Mouse (Mus musculus) heart, embryonic 10.5 days (tissue): ENCODE measurements around the gene Cd207. TPM values are rescaled to one million over a fixed set of nuclear protein-coding genes. Genes with fewer than 3 reads are reported as not detected.

ENCODE experiments used
- DNase-seq: peaks from one replicate; pipeline ENCODE4 v3.0.0-alpha.2; 2017; ENCODE audit warnings: low spot score
- H3K27ac ChIP-seq: fragments of 300-500 bp; sonication (generic); 2 replicates; pipeline ENCODE4 v1.5.1; 2016; ENCODE audit warnings: mild to moderate bottlenecking
- H3K27me3 ChIP-seq: fragments of 300-500 bp; sonication (generic); 2 replicates; pipeline ENCODE4 v1.6.1; 2016; ENCODE audit warnings: mild to moderate bottlenecking; ENCODE audit not compliant: poor library complexity, insufficient read depth, severe bottlenecking
- H3K36me3 ChIP-seq: fragments of 300-500 bp; sonication (generic); 2 replicates; pipeline ENCODE4 v1.6.1; 2016; ENCODE audit warnings: mild to moderate bottlenecking, moderate library complexity
- H3K4me1 ChIP-seq: fragments of 300-500 bp; sonication (generic); 2 replicates; pipeline ENCODE4 v1.6.1; 2016; ENCODE audit warnings: mild to moderate bottlenecking
- H3K4me3 ChIP-seq: fragments of 300-500 bp; sonication (generic); 2 replicates; pipeline ENCODE4 v1.5.1; 2016; ENCODE audit warnings: mild to moderate bottlenecking, moderate library complexity
- H3K9me3 ChIP-seq: fragments of 300-500 bp; sonication (generic); 2 replicates; pipeline ENCODE4 v1.6.1; 2016; ENCODE audit warnings: mild to moderate bottlenecking, moderate library complexity
- WGBS: fragments of 180-500 bp; shearing (Covaris S2); methylation state at CpG from one replicate; pipeline ENCODE4 v1.1.7; 2016; 5-methylcytosine and 5-hydroxymethylcytosine counted together
- polyA plus RNA-seq: library from polyadenylated mRNA; unstranded; fragments of >200 nt; fragmentation: Nextera tagmentation; extraction: Ambion mirVana; gene quantifications from 2 replicates; pipeline ENCODE4 v1.2.1, GENCODE M21; 2016

Cd207 gene
- polyA plus RNA-seq, 1 experiment from 2014 or later = not detected

DNA sequence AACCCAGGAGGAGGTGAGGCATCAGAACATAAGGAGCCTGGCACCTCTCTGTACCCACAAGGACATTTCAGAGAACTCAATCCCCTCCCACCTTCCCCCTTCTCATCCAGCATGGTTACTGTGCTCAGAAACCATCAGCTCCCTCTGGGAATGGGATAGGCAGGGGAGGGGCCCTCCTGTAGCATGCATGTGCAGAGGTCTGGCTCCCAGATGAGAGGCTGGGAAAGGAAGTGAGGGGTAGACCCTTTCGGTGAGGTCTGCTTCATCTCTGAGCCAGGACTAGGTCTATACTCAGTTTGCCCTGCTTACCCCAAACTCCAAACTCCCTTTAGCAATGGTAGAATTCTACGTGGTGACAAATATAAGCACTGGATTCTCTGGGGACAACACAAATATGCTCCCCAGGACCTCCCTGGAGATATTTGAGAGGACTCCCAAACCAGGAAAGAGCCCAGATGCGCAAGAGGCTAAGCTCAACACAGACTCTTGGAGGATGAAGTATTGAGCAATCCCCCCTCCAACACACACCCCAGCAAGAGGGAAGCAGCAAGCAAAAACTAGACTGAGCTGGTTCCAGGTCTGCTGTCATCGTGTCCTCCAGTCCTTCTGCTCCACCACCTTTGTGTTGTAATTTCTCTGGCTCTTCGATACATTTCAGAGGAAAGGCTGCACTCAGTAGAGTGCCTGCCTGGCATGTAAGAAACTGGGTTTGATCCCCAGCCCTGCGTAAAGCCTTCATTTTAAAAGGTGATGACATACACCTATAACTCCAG, 30.3 kb upstream of the Cd207 start:
- H3K4me1 ChIP-seq = peaks cover 23% of the 10 kb centered on the region
- no peak for DNase-seq
- no peak overlapping the region for H3K4me3 ChIP-seq
- H3K27ac ChIP-seq = no peak overlapping the region
- WGBS = 7% methylated on average over 6 of the region's 6 CpGs
- H3K9me3 ChIP-seq = no peaks in the 10 kb centered on the region
- H3K36me3 ChIP-seq = no peaks in the 10 kb centered on the region
- H3K27me3 ChIP-seq = peaks cover 99% of the 10 kb centered on the region

- WGBS = 22% methylated on average over 5 of the region's 5 CpGs
- H3K9me3 ChIP-seq = no peaks in the 10 kb centered on the region
- no peak overlapping the region for H3K4me3 ChIP-seq
- peaks cover 8% of the 10 kb centered on the region; the same call in 1 of the 2 replicates for H3K4me1 ChIP-seq
- no peak overlapping the region for H3K27ac ChIP-seq
- H3K27me3 ChIP-seq = peaks cover 96% of the 10 kb centered on the region
- DNase-seq = no peak
- no peaks in the 10 kb centered on the region for H3K36me3 ChIP-seq
Observed at GRCm38 (mm10) chr6:83704701-83705100, 27.0 kb upstream of the Cd207 start.

GRCm38 (mm10) chr6:83704294-83704693, 26.6 kb upstream of the Cd207 start:
- no peak for DNase-seq
- H3K36me3 ChIP-seq = no peaks in the 10 kb centered on the region
- 11% methylated on average over 1 of the region's 1 CpGs for WGBS

DNA sequence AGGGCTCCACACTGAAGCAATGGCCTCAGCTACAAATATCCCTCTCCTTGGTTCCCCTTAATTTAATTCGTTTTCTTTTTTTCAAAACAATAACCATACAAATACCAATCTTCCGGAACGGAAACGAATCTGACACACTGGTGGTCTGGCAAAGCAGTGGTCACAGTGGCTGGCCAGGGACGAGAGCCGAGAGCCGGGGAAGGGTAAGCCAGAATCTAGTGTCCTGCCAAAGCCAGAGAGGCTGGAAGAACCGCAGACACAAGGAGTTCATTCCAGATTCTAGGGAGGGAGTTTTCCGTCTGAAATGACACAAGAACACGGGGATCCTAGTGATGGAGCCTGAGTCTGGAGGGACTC, 26.0 kb upstream of the Cd207 start:
- Histone ChIP-seq H3K4me1 (peaks cover 8% of the 10 kb centered on the region; the same call in 1 of the 2 replicates), H3K27me3 (peaks cover 96% of the 10 kb centered on the region), H3K36me3 (no peaks in the 10 kb centered on the region), H3K27ac (no peak overlapping the region), H3K9me3 (no peaks in the 10 kb centered on the region), H3K4me3 (no peak overlapping the region)
- no peak for DNase-seq
- under 1% methylated on average over 10 of the region's 10 CpGs for WGBS

More at GRCm38 (mm10) chr6:83704294-83704693, 26.6 kb upstream of the Cd207 start:
- Histone ChIP-seq H3K4me1 (peaks cover 8% of the 10 kb centered on the region; the same call in 1 of the 2 replicates), H3K9me3 (no peaks in the 10 kb centered on the region), H3K27me3 (peaks cover 96% of the 10 kb centered on the region), H3K27ac (no peak overlapping the region), H3K4me3 (no peak overlapping the region)

DNA sequence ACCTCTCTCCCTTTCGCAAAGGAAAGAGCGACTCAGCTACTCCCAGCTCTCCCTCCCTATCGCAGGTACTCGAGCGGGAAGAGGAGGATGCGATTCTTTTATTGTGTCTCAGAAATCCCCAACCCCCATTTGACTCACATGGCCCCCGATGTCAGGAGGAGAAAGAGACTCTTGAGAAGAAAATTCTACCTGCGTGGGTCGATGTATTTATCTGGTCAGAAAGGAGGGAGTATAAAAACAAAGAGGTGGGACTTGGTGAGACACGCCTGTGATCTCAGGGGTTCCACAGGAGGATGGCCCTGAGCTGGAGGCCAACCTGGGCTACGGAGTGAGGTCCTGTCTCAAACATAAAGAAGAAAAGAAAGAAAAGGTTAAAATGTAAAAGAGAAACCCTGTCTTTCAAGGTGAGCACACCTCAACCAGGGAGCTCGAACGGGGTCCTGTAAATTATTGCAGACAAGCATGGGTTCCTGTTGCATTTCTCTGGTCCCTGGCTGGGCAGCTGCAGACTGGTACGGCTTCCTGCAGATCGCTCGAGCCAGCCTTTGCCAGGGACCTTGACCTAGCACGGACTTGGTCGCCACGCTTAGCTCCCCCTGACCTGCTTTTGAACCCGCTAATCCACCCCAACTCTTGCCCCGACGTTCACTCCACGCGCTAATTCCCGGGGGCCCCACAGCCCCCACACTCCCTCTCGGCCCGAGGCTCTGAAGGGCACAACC, 25.5 kb upstream of the Cd207 start:
- H3K36me3 ChIP-seq = no peaks in the 10 kb centered on the region

GRCm38 (mm10) chr6:83702146-83702999, 24.7 kb upstream of the Cd207 start:
- WGBS = under 1% methylated on average over 53 of the region's 53 CpGs
- H3K27me3 ChIP-seq = peaks cover 96% of the 10 kb centered on the region
- no peak for DNase-seq
- H3K27ac ChIP-seq = no peak overlapping the region; the same call in 1 of the 2 replicates
- H3K4me1 ChIP-seq = peaks cover 8% of the 10 kb centered on the region; the same call in 1 of the 2 replicates
- no peaks in the 10 kb centered on the region for H3K9me3 ChIP-seq
- no peaks in the 10 kb centered on the region for H3K36me3 ChIP-seq
- peak overlapping the region; percentile 28; the same call in 1 of the 2 replicates for H3K4me3 ChIP-seq

More for the DNA sequence above, 25.5 kb upstream of the Cd207 start:
- DNase-seq = no peak
- peaks cover 8% of the 10 kb centered on the region; the same call in 1 of the 2 replicates for H3K4me1 ChIP-seq
- H3K4me3 ChIP-seq = no peak overlapping the region
- H3K27me3 ChIP-seq = peaks cover 96% of the 10 kb centered on the region
- H3K9me3 ChIP-seq = no peaks in the 10 kb centered on the region
- H3K27ac ChIP-seq = no peak overlapping the region
- 1% methylated on average over 27 of the region's 27 CpGs for WGBS

DNA sequence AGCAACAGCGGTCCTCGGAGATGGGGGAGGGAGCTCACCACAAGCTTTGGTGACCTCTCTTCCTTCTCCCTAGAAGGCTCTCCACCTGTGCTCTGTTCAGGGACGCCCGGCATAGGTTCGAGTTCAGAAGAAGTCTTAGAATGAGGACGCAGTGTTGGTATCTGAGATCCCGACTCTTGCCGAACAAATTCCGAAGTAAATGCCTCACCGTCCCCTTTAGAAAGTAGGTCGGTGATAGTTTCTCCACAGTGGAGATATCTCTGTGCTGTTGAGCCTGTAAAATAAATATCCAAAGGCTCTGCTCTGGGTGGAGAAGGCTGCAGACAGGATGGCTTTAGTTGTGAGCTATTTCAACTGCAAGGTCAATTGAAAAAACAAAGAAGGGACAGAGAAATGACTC, 23.3 kb upstream of the Cd207 start:
- DNase-seq = no peak
- Histone ChIP-seq H3K9me3 (no peaks in the 10 kb centered on the region), H3K36me3 (no peaks in the 10 kb centered on the region), H3K27ac (no peak overlapping the region), H3K4me3 (no peak overlapping the region), H3K4me1 (peaks cover 8% of the 10 kb centered on the region; the same call in 1 of the 2 replicates), H3K27me3 (peaks cover 96% of the 10 kb centered on the region)
- WGBS = under 1% methylated on average over 11 of the region's 11 CpGs

GRCm38 (mm10) chr6:83699971-83700370, 22.3 kb upstream of the Cd207 start:
- Histone ChIP-seq H3K4me3 (no peak overlapping the region), H3K4me1 (peaks cover 8% of the 10 kb centered on the region; the same call in 1 of the 2 replicates), H3K9me3 (no peaks in the 10 kb centered on the region), H3K27ac (no peak overlapping the region), H3K36me3 (no peaks in the 10 kb centered on the region), H3K27me3 (peaks cover 96% of the 10 kb centered on the region)
- no peak for DNase-seq
- 3% methylated on average over 5 of the region's 5 CpGs for WGBS

DNA sequence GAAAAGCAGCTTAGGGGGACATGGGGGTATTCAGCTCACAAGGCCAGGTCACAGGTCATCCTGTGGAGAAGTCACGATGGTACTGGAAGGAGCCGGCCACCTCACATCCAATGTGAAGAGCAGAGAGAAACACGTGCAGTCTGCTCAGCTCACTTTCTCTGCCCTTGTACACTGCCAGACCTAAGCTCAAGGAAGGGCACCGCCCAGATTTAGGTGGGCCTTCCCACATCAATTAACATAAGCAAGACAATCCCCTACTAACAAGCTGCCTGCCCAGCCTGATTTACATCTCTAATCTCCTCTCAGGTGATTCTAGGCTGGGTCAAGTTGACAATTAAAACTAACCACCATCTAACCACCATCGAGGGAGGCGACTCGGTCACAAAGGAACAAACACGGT, 20.3 kb upstream of the Cd207 start:
- H3K36me3 ChIP-seq = no peaks in the 10 kb centered on the region
- H3K4me3 ChIP-seq = no peak overlapping the region
- peaks cover 96% of the 10 kb centered on the region for H3K27me3 ChIP-seq
- no peak for DNase-seq
- WGBS = 2% methylated on average over 8 of the region's 8 CpGs
- H3K27ac ChIP-seq = no peak overlapping the region
- no peaks in the 10 kb centered on the region for H3K9me3 ChIP-seq
- H3K4me1 ChIP-seq = peaks cover 11% of the 10 kb centered on the region; the same call in 1 of the 2 replicates

GRCm38 (mm10) chr6:83696684-83697083, 19.0 kb upstream of the Cd207 start:
- WGBS = 2% methylated on average over 7 of the region's 7 CpGs
- Histone ChIP-seq H3K4me1 (0 out of 2 replicates have a peak, but pooled peaks cover 4% of the 10 kb centered on the region), H3K4me3 (no peak overlapping the region)

GRCm38 (mm10) chr6:83695731-83696130, 18.1 kb upstream of the Cd207 start:
- no peaks in the 10 kb centered on the region for H3K9me3 ChIP-seq
- 0 out of 2 replicates have a peak, but pooled peaks cover 4% of the 10 kb centered on the region for H3K4me1 ChIP-seq
- no peak for DNase-seq
- H3K4me3 ChIP-seq = no peak overlapping the region
- 4% methylated on average over 3 of the region's 3 CpGs for WGBS
- H3K27me3 ChIP-seq = peaks cover 99% of the 10 kb centered on the region
- H3K36me3 ChIP-seq = no peaks in the 10 kb centered on the region
- H3K27ac ChIP-seq = no peak overlapping the region

More at GRCm38 (mm10) chr6:83696684-83697083, 19.0 kb upstream of the Cd207 start:
- H3K27ac ChIP-seq = no peak overlapping the region
- H3K36me3 ChIP-seq = no peaks in the 10 kb centered on the region
- H3K9me3 ChIP-seq = no peaks in the 10 kb centered on the region
- peaks cover 99% of the 10 kb centered on the region for H3K27me3 ChIP-seq
- DNase-seq = no peak

- H3K9me3 ChIP-seq = no peaks in the 10 kb centered on the region
- H3K36me3 ChIP-seq = no peaks in the 10 kb centered on the region
- WGBS = 0% methylated on average over 9 of the region's 9 CpGs
- H3K27me3 ChIP-seq = peaks cover 99% of the 10 kb centered on the region
- no peak overlapping the region for H3K27ac ChIP-seq
- DNase-seq = no peak
- 0 out of 2 replicates have a peak, but pooled peaks cover 4% of the 10 kb centered on the region for H3K4me1 ChIP-seq
- no peak overlapping the region for H3K4me3 ChIP-seq
Observed at GRCm38 (mm10) chr6:83693835-83694234, 16.2 kb upstream of the Cd207 start.
